Mouse (Mus musculus): Measurements from ENCODE around the gene Vps33a.
"Not testable (repeated sequence)": the region's sequence is repeated elsewhere in the genome, so short reads cannot be mapped to it uniquely, and the experiment has no call there.

Gene Vps33a

DNA sequence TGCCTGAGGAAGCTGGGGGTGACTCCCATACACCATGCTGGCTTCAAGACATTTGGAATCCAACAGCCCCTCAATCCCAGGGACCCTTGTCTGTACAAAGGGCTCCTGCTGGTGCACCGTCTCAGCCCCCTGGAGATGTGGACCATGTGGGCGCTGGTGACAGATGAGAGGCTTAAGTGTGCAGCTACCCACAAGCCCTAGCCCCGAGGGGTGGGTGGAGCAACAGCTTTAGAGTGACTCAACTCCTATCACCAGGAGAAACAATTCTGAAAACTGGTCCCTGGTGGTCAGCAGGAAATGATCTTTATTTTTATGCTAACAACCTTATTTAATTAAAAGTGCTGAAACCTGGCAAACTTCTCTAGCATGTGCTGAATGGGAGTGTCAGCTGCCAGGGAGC, 61.4 kb downstream of the Vps33a start:
- not testable (repeated sequence) for H3K36me3 ChIP-seq (ENCODE audit: control insufficient read depth, insufficient read depth, low read length, poor library complexity, severe bottlenecking); DNase-seq (ENCODE audit: low read depth, low spot score); H3K27me3 ChIP-seq (ENCODE audit: control insufficient read depth, insufficient read depth, low read length, poor library complexity, severe bottlenecking)

DNA sequence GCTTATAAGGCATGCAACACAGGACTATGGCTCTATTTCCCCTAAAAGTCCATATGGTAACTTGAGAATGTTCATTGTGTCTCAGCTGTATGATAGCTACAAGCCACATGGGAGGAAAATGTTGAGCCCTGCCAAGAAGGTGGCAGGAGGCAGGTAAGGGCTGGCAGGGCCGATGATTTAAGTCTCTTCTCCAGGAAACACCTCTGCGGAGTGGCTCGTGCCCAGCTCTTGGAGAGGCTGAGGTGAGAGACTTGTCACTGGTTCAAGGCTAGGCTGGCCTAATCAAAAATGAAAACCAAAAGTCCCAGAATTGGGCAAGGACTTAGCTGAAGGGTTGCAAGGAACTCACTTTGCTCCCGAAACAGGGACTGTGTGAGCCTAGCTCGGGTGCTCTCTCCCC, 62.7 kb downstream of the Vps33a start, which contains the start of gene B3gnt4:
B3gnt4 (plus strand) TSS at position 301 of the 400 bp plus-strand sequence.
- no peak for DNase-seq (ENCODE audit: low read depth, low spot score)
- H3K27me3 ChIP-seq (ENCODE audit: control insufficient read depth, insufficient read depth, low read length, poor library complexity, severe bottlenecking): no peaks in the 10 kb centered on the region
- no peaks in the 10 kb centered on the region; the same call in 1 of the 2 replicates for H3K36me3 ChIP-seq (ENCODE audit: control insufficient read depth, insufficient read depth, low read length, poor library complexity, severe bottlenecking)

DNA sequence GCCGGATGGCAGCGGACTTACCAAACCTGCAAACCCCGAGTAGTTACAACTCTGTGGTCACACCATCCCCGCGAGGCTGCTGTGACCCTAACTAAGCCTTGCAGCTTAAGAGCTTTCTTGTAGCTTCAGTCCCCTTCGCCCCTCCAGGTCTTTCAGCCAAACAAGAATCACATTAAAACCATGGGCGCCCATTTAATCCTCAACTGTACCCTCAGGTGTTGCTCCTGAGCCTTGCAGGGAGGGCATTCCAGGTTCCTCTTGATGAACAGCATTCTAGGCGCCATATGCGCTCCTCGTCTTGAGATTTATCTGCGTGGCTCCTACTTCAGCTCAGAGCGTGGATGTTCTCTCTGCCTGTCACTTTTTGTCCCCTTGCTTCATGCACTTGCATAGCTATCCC, 63.9 kb downstream of the Vps33a start:
- Histone ChIP-seq H3K36me3 (ENCODE audit: control insufficient read depth, insufficient read depth, low read length, poor library complexity, severe bottlenecking) (no peaks in the 10 kb centered on the region), H3K27me3 (ENCODE audit: control insufficient read depth, insufficient read depth, low read length, poor library complexity, severe bottlenecking) (no peaks in the 10 kb centered on the region)
- DNase-seq (ENCODE audit: low read depth, low spot score): no peak

DNA sequence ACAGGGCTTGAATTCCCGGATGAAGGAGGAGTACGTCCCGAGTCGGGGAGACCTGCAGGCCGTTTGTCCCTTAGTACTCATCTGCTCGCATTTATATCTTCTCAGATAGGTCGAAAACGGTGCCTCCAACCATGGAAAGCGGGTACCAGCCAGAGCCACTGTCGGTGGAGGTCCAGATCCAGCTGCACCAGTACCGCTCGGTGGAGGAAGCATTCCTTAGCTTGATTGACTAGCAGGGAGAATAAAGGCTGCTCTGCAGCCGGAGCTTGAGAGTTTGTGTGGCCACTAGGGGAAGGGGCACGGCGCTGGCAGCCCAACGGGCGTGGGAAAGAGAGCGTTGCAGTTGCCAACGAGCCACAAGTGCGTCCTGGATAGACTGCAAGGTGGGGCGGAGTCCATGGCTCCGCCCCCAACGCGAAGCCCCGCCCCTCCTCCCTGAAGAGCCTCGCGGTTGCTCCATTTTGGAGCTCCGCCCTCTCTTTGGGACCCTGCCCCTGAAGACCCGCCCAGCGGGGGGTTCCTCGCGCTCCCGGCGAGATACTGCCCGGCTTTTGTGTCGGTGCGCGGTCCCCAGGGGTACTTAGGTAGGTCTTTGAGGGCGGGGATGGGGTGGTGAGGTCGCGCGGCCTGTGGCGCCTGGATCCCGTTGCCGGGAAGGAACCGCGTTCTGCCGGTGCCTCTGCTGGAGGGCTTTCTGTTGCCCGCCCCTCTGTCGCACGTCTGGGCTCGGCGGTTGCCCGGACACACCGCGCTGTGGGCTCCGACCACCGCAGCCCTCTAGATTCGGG, 64.7 kb downstream of the Vps33a start:
- Histone ChIP-seq H3K27me3 (ENCODE audit: control insufficient read depth, insufficient read depth, low read length, poor library complexity, severe bottlenecking) (no peaks in the 10 kb centered on the region), H3K36me3 (ENCODE audit: control insufficient read depth, insufficient read depth, low read length, poor library complexity, severe bottlenecking) (no peaks in the 10 kb centered on the region)
- peak; percentile 83 for DNase-seq (ENCODE audit: low read depth, low spot score)

DNA sequence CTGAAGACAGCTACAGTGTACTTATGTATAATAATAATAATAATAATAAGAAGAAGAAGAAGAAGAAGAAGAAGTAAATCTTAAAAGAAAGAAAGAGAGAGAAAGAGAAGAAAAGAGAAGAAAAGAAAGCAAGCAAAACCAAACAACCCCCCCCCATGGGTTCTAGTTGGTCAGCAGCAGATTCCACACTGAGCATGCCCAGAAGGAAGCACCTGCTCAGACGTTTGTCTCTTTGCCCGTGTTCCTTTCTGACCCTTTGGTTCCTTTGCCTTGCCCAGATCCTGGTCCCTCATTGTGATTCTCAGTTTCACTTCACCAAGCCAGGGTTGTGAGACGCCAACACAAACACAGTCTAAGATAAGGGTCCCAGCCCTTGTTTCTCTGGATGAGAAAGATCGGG, 70.9 kb downstream of the Vps33a start:
- H3K36me3 ChIP-seq (ENCODE audit: control insufficient read depth, insufficient read depth, low read length, poor library complexity, severe bottlenecking): no peaks in the 10 kb centered on the region
- no peaks in the 10 kb centered on the region for H3K27me3 ChIP-seq (ENCODE audit: control insufficient read depth, insufficient read depth, low read length, poor library complexity, severe bottlenecking)
- no peak for DNase-seq (ENCODE audit: low read depth, low spot score)

DNA sequence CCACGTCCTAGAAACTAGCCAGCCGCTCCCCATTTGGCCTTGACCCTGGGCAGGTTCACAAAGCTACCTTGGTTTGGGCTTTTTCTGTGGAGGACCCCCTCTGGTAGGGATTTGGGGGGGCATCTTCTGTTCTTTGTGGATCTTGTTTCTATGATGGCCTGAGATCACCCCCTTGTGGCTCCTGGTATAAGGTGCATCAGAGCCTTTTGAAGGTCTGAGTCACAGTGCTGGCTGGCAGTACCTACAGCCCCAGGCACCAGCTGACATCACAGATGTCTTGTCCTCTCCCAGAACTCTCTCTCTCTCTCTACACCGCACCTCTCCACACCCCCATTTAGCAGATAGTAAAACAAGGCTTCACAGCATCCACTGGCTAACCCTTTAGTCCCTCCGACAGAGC, 73.1 kb downstream of the Vps33a start:
- DNase-seq (ENCODE audit: low read depth, low spot score): peak; percentile 74
- no peaks in the 10 kb centered on the region for H3K27me3 ChIP-seq (ENCODE audit: control insufficient read depth, insufficient read depth, low read length, poor library complexity, severe bottlenecking)
- no peaks in the 10 kb centered on the region for H3K36me3 ChIP-seq (ENCODE audit: control insufficient read depth, insufficient read depth, low read length, poor library complexity, severe bottlenecking)

DNA sequence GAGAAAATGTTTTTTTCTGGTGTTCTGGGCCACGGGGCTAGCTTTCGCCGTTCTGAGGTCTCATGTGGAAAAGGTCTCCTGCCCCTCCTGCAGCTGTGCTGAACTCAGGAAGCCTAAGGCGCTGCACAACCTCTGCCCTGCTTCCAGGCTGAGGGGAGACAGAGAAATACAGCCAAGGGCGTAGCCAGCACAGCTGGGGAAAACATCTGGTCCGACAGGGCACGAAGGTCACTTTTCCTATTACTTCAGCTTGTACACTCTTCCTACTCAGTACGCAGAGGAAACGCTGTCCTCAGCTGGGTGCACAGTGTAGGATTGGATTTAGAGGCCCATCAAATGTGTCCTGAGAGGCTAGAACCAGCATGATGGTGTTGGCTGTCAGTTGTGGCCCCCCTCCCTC, 82.9 kb downstream of the Vps33a start:
- DNase-seq (ENCODE audit: low read depth, low spot score): no peak
- no peaks in the 10 kb centered on the region; the same call in 1 of the 2 replicates for H3K27me3 ChIP-seq (ENCODE audit: control insufficient read depth, insufficient read depth, low read length, poor library complexity, severe bottlenecking)
- H3K36me3 ChIP-seq (ENCODE audit: control insufficient read depth, insufficient read depth, low read length, poor library complexity, severe bottlenecking): no peaks in the 10 kb centered on the region

DNA sequence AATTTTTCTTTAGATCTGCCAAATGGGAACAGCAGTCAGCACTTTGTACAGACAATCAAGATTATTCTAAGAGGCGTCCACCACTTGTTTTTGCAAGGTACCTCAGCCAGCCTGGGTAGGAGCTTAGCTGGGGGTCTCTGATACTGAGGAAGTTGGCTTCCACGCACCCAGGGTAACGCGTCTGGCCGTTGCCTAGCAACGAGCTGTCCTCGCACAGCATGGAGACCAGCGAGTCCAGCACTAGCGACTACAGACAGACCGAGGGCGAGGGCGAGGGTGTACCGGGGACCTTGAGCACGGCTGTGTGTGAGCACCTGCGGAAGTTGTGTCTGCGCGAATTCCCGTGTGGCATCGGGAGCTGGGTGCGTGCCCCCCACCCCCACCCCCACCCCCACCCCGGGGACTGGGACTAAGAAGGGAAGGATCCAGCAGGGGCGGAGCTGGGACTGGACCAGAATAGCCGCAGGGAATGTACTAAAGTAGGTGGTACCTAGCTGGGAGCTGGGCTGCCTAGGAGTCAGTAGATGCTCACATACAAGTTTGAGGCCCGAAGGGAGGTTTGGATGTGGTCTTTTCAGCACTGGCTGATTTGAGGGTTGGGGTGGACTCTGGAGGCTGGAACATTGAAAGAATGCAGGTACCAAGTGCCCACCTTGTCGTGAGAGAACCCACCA, 83.6 kb downstream of the Vps33a start, which contains the start of the genes Lrrc43 and Il31:
Lrrc43 (plus strand) TSS at position 194 of the 674 bp plus-strand sequence.
Il31 (minus strand) TSS at position 378 of the 674 bp plus-strand sequence.
- no peak for DNase-seq (ENCODE audit: low read depth, low spot score)
- no peaks in the 10 kb centered on the region for H3K36me3 ChIP-seq (ENCODE audit: control insufficient read depth, insufficient read depth, low read length, poor library complexity, severe bottlenecking)
- H3K27me3 ChIP-seq (ENCODE audit: control insufficient read depth, insufficient read depth, low read length, poor library complexity, severe bottlenecking): no peaks in the 10 kb centered on the region; the same call in 1 of the 2 replicates

DNA sequence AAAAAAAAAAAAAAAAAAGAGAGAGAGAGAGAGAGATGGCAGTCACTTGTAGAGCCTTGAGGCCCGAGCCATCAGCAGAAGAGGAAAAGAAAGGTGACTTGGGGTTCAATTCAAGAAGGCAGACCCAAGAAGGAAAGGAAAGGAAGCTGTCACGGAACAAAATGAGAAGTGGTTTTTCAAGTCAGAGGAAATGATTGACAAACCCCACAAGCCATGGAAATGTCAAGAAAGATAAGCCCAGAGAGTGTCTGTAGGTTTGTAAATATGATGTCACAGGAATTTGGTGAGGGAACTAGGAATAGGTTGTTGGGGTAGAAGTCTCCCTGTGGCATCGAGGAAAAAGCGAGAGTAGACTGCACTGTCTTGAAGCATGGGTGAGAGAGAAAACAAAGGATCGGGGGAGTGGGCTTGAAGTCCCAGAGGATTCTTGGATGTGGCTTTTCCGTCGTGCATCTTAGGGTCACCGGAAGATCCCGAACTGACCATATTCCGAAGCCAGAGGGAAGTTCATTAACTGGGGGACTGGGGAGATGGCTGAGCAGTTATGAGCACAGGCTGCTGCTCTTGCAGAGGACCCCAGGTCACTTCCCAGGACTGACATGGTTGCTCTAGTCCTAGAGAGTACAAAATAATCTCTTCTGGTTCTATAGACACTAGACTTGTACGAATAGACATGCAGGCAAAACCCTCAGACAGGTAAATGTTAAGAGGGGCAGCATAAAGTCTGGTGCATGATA, 85.0 kb downstream of the Vps33a start:
- DNase-seq (ENCODE audit: low read depth, low spot score): peak; percentile 39
- Histone ChIP-seq H3K27me3 (ENCODE audit: control insufficient read depth, insufficient read depth, low read length, poor library complexity, severe bottlenecking) (no peaks in the 10 kb centered on the region; the same call in 1 of the 2 replicates), H3K36me3 (ENCODE audit: control insufficient read depth, insufficient read depth, low read length, poor library complexity, severe bottlenecking) (no peaks in the 10 kb centered on the region)
